Mouse (Mus musculus) natural killer cell, adult 2 months (primary cell): ENCODE measurements around the gene Cbx5.

Experiments
- DNase-seq, 2 experiments: peaks; one replicate each; pipeline ENCODE4 v3.0.0; 2022; ENCODE audit warnings: low spot score in 2 of 2

The Cbx5 gene

GRCm38 (mm10) chr15:103173251-103173650, 66.4 kb downstream of the Cbx5 start:
- DNase-seq, result no peak

- DNase-seq, result peak; percentile 39 to 55
Measured at GRCm38 (mm10) chr15:103172537-103172936, 67.1 kb downstream of the Cbx5 start.

- DNase-seq, result no peak
Measured at GRCm38 (mm10) chr15:103171276-103171675, 68.3 kb downstream of the Cbx5 start.

- DNase-seq, result no peak
Measured at GRCm38 (mm10) chr15:103170316-103170679, 69.3 kb downstream of the Cbx5 start.

- DNase-seq, result no peak
Measured at GRCm38 (mm10) chr15:103169612-103170315, 69.9 kb downstream of the Cbx5 start.

- peak; percentile 30 to 51 for DNase-seq
Measured at GRCm38 (mm10) chr15:103168801-103169611, 70.6 kb downstream of the Cbx5 start.

GRCm38 (mm10) chr15:103167786-103168185, 71.8 kb downstream of the Cbx5 start:
- no peak for DNase-seq

- DNase-seq, result no peak
Measured at GRCm38 (mm10) chr15:103167042-103167615, 72.5 kb downstream of the Cbx5 start, which contains the start of gene Smug1. Gene Smug1 (minus strand): TSS chr15:103167092.

- no peak for DNase-seq
Measured at GRCm38 (mm10) chr15:103165924-103166323, 73.7 kb downstream of the Cbx5 start.

GRCm38 (mm10) chr15:103165379-103165778, 74.2 kb downstream of the Cbx5 start:
- peak; percentile 75 to 84 for DNase-seq

GRCm38 (mm10) chr15:103163182-103163919, 76.3 kb downstream of the Cbx5 start:
- peak; percentile 77 to 83 for DNase-seq

GRCm38 (mm10) chr15:103157585-103157984, 82.0 kb downstream of the Cbx5 start:
- DNase-seq, result no peak

GRCm38 (mm10) chr15:103156890-103157289, 82.7 kb downstream of the Cbx5 start:
- DNase-seq, result no peak

GRCm38 (mm10) chr15:103155366-103156321, 84.0 kb downstream of the Cbx5 start:
- DNase-seq, result no peak

- DNase-seq, result peak; percentile 57 to 80
Measured at GRCm38 (mm10) chr15:103152890-103153610, 86.6 kb downstream of the Cbx5 start.

GRCm38 (mm10) chr15:103152371-103152770, 87.2 kb downstream of the Cbx5 start:
- DNase-seq, result no peak

- DNase-seq, result no peak
Measured at GRCm38 (mm10) chr15:103147779-103148178, 91.8 kb downstream of the Cbx5 start.

- DNase-seq, result no peak
Measured at GRCm38 (mm10) chr15:103147422-103147690, 92.3 kb downstream of the Cbx5 start.

GRCm38 (mm10) chr15:103146627-103147421, 92.8 kb downstream of the Cbx5 start:
- DNase-seq, result no peak
